Mouse (Mus musculus): ENCODE measurements at regions not wholly inside any gene's neighbourhood (a gene's known extent, or its start where the extent isn't known, plus 50 kb on each side); places are given as distances from the start of the nearest gene placed in this dataset.

DNA sequence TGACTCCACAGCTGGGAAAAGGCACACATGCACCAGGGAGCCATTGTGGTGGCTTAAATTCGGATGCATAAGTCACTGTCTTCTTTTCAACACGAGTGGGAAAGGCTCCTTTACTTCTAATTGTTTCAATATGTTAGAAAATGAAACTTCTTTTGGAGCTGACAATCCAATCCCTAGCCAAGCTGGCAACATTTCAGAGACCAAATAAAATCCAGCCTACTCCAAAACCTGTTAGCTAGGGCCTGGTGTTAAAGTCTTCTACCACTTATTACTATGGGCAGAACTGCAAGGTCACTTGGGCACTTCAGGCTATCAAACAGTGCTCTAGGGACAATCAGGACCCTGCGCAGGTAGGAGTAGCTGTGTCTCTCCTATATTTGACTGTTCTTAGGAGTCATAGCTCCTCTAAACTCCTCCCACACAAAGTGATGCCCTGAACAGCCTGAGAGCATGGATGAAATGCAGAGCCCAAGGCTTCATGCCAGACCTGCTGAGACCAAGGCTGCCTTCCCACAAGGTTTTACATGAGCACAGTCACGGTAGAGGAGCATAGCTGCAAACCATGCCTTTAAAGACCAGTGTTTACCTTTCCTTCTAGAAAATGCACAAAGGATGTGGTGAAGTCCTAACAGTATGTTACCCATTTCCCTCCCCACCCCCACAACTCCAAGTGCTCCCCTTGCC, 67.4 kb upstream of the Spdye4c start:
- peak; percentile 31 for DNase-seq (ENCODE audit: low read depth, low spot score)

DNA sequence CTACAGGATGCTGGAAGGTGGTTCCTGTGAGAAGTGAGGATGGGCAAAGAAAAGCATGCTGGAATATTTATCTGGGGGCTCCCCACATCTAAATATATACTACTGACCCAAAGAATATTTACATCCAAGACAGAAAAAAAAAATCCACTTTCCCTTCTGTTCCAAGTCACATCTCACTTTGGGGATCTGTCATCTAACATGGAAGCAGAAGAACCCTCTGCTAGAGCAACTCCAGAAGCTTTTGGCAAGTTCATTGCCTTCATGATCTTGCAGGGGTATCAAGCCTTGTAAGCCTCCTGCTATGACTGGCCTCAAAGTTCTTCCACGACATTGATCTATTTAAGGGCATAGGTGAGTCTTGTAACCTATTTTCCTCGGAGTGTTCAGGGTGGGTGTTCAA, 64.9 kb upstream of the Spdye4c start:
- no peak for DNase-seq (ENCODE audit: low read depth, low spot score)

DNA sequence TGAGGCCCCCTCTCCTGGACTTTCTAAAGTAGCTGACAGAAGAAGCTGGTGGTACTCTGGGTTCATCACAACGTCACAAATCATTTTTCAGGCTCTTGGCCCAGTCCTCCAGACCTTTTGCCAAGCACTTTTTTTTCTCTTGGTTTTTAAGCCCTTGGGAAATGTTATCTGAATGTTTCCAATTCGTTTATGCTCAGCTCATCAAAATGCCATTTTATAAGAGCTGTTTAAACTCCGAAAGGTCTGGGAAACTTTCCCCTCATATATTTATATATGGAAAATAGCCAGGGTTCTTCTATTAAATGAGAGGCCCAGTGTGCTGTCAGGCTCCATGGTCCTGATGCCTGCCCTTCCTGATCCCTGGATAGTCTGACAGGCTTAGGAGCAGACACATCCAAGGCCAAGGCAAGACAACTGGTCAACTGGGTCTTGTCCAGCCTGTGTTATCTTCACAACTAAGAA, 64.1 kb upstream of the Spdye4c start:
- no peak for DNase-seq (ENCODE audit: low read depth, low spot score)

DNA sequence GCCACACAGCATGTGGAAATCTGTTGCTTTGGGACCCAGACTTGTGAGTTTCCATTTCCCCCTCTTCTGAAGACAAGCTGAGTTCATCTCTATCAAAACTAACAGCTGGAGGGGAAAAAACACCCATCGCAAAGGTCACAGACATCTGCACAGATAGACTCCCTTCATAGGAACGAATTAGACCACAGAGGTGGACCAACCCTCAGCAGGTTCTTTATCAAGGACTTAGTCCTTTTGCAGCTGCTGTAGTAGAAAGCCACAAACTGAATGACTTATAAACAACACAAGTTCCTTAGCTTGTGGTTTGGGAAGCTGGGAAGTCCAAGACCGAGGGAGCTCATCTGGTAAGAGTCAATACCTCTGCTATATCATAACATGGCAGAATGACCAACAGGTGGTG, 54.7 kb upstream of the Spdye4c start:
- no peak for DNase-seq (ENCODE audit: low read depth, low spot score)

DNA sequence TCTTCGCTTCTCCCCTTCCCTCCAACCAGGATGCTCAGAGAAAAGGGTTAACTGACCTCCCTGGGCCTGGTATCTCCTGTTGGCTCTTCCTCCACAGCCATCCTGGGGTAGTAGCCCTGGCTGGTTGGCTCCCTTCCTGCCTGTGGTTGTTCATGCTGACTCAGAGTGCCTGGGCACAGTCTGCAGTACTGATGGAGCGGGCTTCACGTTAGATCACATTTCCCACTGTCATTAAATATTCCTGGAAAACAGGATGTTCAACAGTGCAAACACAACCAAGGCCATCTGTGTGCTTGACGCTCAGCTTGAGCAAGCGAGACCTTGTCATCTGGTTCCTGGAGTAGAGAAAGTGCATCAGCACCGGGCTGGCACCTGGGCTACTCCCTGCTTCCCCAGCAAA, 53.6 kb upstream of the Spdye4c start:
- no peak for DNase-seq (ENCODE audit: low read depth, low spot score)

DNA sequence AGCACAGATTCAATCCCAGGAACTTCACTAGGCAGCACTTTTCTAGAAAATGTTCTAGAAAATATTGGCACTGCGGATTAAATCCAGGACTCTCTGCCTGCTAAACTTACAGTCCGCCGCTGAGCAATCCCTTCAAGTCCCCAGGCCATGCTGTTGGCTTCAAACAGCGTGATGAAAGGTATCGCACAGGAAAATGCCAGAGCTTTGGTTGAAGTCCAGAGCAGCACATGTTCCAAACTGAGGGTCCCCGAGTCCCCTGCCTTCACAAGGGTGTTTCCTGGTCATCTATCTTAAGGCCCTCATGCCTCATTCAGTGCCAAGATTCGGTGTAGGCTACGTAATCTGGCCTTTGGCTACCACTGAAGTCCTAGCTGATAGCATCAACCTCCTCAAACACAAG, 52.3 kb upstream of the Spdye4c start:
- DNase-seq (ENCODE audit: low read depth, low spot score), result no peak

Data from skeletal muscle tissue, adult 2 months (tissue).